Mouse (Mus musculus): ENCODE data around the gene Otud7a. TPM values are rescaled to one million over a fixed set of nuclear protein-coding genes. Genes with fewer than 3 reads are reported as not detected.

Gene Otud7a
- total and polyA plus RNA-seq, 3 experiments, result not detected

GRCm38 (mm10) chr7:63802751-63803150 is 358.2 kb downstream of the Otud7a start:
- Histone ChIP-seq H3K4me3 (ENCODE audit: control insufficient read depth in 1 of 2, insufficient read depth in 1 of 2, low read depth in 2 of 2, low read length in 2 of 2) (no peak overlapping the region), H3K4me1 (ENCODE audit: control insufficient read depth in 1 of 2, insufficient read depth in 2 of 2, low read length in 2 of 2) (no peaks in the 10 kb centered on the region)

More at GRCm38 (mm10) chr7:63802751-63803150, 358.2 kb downstream of the Otud7a start:
- TF ChIP-seq CHD2 (IDR thresholded peaks at IDR 0.05; ENCODE audit: low read length), result no peak
- TF ChIP-seq NRF1 (IDR thresholded peaks at IDR 0.05; ENCODE audit: insufficient read depth, low read depth, low read length, poor library complexity, severe bottlenecking), result no peak
- no peak for TF ChIP-seq POLR2AphosphoS2 (IDR thresholded peaks at IDR 0.05; ENCODE audit: low read length)
- no peak for TF ChIP-seq MAX (IDR thresholded peaks at IDR 0.05; ENCODE audit: low read length)
- TF ChIP-seq ZNF384 (IDR thresholded peaks at IDR 0.05; ENCODE audit: low read depth, low read length), result no peak
- TF ChIP-seq UBTF (IDR thresholded peaks at IDR 0.05; ENCODE audit: borderline replicate concordance, insufficient read depth, low read depth, low read length), result no peak
- TF ChIP-seq BHLHE40 (IDR thresholded peaks at IDR 0.05; ENCODE audit: borderline replicate concordance, low read depth, low read length), result no peak
- no peak for TF ChIP-seq SIN3A (IDR thresholded peaks at IDR 0.05; ENCODE audit: low read length)
- TF ChIP-seq KAT2A (conservative IDR thresholded peaks at IDR 0.05; ENCODE audit: low read depth, low read length), result no peak
- TF ChIP-seq NELFE (IDR thresholded peaks at IDR 0.05; ENCODE audit: low read depth, low read length), result no peak
- TF ChIP-seq USF2 (IDR thresholded peaks at IDR 0.05; ENCODE audit: borderline replicate concordance in 1 of 2, insufficient read depth in 1 of 2, low read depth in 1 of 2, low read length in 2 of 2), result no peak
- Histone ChIP-seq H3K9me3 (replicated peaks; ENCODE audit: insufficient read depth, low read length) (no peaks in the 10 kb centered on the region), H3K27me3 (ENCODE audit: control insufficient read depth in 1 of 2, insufficient read depth in 2 of 2, low read length in 2 of 2) (no peaks in the 10 kb centered on the region; a peak in 1 of 4 replicates), H3K79me2 (ENCODE audit: control insufficient read depth, insufficient read depth, low read length, poor library complexity) (no peaks in the 10 kb centered on the region), H3K27ac (ENCODE audit: control insufficient read depth, low read depth, low read length) (no peak overlapping the region), H3K9ac (ENCODE audit: control insufficient read depth, low read depth, low read length, poor library complexity, severe bottlenecking) (no peak overlapping the region), H3K36me3 (ENCODE audit: control insufficient read depth in 1 of 2, insufficient read depth in 2 of 2, low read length in 2 of 2) (no peaks in the 10 kb centered on the region)
- DNase-seq (ENCODE audit: low read depth, low spot score), result no peak

Other genes with a start within 250 kb of the Otud7a start
- not detected in 2 replicates for gene Chrna7, start 232.2 kb upstream of the Otud7a start, total RNA-seq (2012; rRNA removed)
- gene Chrna7, start 232.2 kb upstream of the Otud7a start, polyA plus RNA-seq (2012; ENCODE audit: insufficient read depth in 1 of 2, insufficient read length in 2 of 2, low read depth in 1 of 2, low replicate concordance in 2 of 2, missing spikeins in 1 of 2), result not detected